Mouse (Mus musculus) liver, adult 2 months (tissue): ENCODE data around the gene Poln.

Source experiments
- CTCF ChIP-seq: fragments of 200-500 bp; IDR thresholded peaks from 2 replicates; pipeline ENCODE4 v1.5.1; 2011; ENCODE audit warnings: low read depth, low read length, control low read depth
- POLR2A ChIP-seq: fragments of 200-500 bp; IDR thresholded peaks from 2 replicates; pipeline ENCODE4 v1.6.1; 2011; ENCODE audit warnings: low read length, control low read depth; ENCODE audit not compliant: insufficient read depth; ENCODE audit errors: extremely low read depth

- TF ChIP-seq CTCF (no peak), POLR2A (no peak)
Observed at GRCm38 (mm10) chr5:34191021-34191420, 21.8 kb upstream of the Poln start.
